Mouse (Mus musculus): Measurements from ENCODE around the gene Pax5. TPM values are rescaled to one million over a fixed set of nuclear protein-coding genes. Genes with fewer than 3 reads are reported as not detected.

Pax5 gene
- polyA plus RNA-seq, 1 experiment from 2014 or later: not detected

DNA sequence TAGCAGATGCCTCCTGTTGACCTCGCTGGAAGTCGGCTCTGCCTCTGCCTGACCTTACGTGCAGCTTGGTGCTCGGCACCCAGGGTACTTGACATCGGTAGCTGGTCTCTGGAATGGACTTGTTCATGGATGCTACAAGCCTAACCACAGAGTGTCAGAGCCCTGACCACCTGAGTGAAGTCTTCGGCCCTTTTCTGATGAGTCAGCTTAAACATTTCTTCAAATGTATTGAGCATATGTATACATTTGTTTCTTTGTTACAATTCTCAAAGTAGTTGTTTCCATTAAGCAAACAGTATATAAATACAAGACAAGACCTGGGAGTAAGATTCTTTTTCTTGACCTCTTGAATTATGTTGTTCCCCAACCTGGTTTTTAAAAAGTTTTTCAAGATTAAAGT, 24.7 kb downstream of the Pax5 start:
- no peak for ATAC-seq (replicated peaks; ENCODE audit: low FRiP score, low read depth)
- no peak overlapping the region for H3K4me2 ChIP-seq (ENCODE audit: low read length)
- no peak for DNase-seq (ENCODE audit: low spot score)
- no peaks in the 10 kb centered on the region for H3K4me1 ChIP-seq (replicated peaks; ENCODE audit: insufficient read depth, low read length)
- H3K36me3 ChIP-seq (ENCODE audit: insufficient read depth, low read length): no peaks in the 10 kb centered on the region
- no peak overlapping the region for H3K9ac ChIP-seq (ENCODE audit: low read depth, low read length)
- H3K4me3 ChIP-seq (replicated peaks; ENCODE audit: low read depth, low read length): no peak overlapping the region
- H3K27ac ChIP-seq: no peak overlapping the region
- 67% methylated on average over 6 of the region's 6 CpGs for WGBS
- no peaks in the 10 kb centered on the region for H3K9me3 ChIP-seq (replicated peaks; ENCODE audit: low read length)
- no peak for TF ChIP-seq CTCF (IDR thresholded peaks at IDR 0.05; ENCODE audit: low read depth)
- H3K27me3 ChIP-seq (ENCODE audit: insufficient read depth, low read length): no peaks in the 10 kb centered on the region

DNA sequence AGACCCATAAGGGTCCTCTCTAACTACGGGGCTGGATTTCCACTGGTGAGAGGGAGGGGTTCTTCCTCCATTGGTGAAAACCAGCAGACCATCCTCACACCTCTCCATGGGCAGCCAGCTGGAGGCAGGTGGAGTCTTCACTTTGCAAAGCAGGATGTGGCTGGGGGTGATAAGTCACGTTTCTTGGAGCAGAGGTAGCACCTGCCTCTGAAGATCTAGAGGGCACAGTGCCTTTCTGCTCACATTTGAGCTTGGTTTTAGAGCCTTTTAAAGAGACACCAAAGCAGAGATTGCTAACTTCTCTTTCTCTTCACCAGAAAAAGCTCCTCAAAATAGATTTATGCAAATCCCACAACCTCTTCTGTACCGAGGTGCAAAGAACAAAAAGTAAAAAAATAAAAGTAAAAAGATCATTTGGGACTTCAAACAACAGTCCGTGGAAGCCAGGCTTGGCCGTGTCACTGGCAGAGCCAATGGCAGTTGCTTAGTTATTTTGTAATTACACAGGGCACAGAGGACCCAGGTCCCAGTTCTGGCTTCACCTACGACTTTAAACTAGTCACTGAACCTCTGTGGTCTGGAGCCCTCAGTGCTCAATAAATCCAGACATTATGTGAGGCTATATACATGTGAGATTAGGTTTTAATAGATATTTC, 29.9 kb downstream of the Pax5 start:
- no peaks in the 10 kb centered on the region for H3K4me1 ChIP-seq (replicated peaks; ENCODE audit: insufficient read depth, low read length)
- no peak for DNase-seq (ENCODE audit: low spot score)
- ATAC-seq (replicated peaks; ENCODE audit: low FRiP score, low read depth): no peak
- no peaks in the 10 kb centered on the region for H3K36me3 ChIP-seq (ENCODE audit: insufficient read depth, low read length)
- TF ChIP-seq CTCF (IDR thresholded peaks at IDR 0.05; ENCODE audit: low read depth): no peak
- 62% methylated on average over 6 of the region's 6 CpGs for WGBS
- H3K9ac ChIP-seq (ENCODE audit: low read depth, low read length): no peak overlapping the region
- H3K4me2 ChIP-seq (ENCODE audit: low read length): no peak overlapping the region
- no peaks in the 10 kb centered on the region for H3K9me3 ChIP-seq (replicated peaks; ENCODE audit: low read length)
- no peaks in the 10 kb centered on the region for H3K27me3 ChIP-seq (ENCODE audit: insufficient read depth, low read length)
- no peak overlapping the region for H3K4me3 ChIP-seq (replicated peaks; ENCODE audit: low read depth, low read length)
- no peak overlapping the region for H3K27ac ChIP-seq

DNA sequence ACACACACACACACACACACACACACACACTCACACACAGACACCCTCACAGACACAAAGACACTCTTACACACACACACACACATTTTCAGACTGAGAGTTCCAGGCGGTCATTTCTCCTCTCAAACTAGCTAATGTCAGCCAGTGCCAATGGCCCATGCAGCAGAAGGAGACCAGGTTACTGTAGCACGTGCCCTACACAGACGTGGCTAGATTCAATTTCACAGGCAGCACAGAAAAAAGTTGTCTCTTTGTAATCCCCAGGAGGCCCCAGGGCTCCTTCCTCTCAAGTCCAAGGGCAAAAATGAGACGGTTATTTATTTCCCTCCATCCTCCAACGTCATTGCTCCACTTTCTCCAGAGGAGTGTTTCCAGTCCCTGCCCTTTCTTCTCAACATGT, 31.6 kb downstream of the Pax5 start:
- no peaks in the 10 kb centered on the region for H3K27me3 ChIP-seq (ENCODE audit: insufficient read depth, low read length)
- DNase-seq (ENCODE audit: low spot score) (no peak), ATAC-seq (replicated peaks; ENCODE audit: low FRiP score, low read depth) (no peak)
- TF ChIP-seq CTCF (IDR thresholded peaks at IDR 0.05; ENCODE audit: low read depth): no peak
- H3K4me2 ChIP-seq (ENCODE audit: low read length): no peak overlapping the region
- H3K36me3 ChIP-seq (ENCODE audit: insufficient read depth, low read length): no peaks in the 10 kb centered on the region
- no peak overlapping the region for H3K27ac ChIP-seq
- H3K9me3 ChIP-seq (replicated peaks; ENCODE audit: low read length): no peaks in the 10 kb centered on the region
- no peak overlapping the region for H3K4me3 ChIP-seq (replicated peaks; ENCODE audit: low read depth, low read length)
- no peaks in the 10 kb centered on the region for H3K4me1 ChIP-seq (replicated peaks; ENCODE audit: insufficient read depth, low read length)
- no peak overlapping the region for H3K9ac ChIP-seq (ENCODE audit: low read depth, low read length)
- WGBS: 20% methylated on average over 5 of the region's 5 CpGs

DNA sequence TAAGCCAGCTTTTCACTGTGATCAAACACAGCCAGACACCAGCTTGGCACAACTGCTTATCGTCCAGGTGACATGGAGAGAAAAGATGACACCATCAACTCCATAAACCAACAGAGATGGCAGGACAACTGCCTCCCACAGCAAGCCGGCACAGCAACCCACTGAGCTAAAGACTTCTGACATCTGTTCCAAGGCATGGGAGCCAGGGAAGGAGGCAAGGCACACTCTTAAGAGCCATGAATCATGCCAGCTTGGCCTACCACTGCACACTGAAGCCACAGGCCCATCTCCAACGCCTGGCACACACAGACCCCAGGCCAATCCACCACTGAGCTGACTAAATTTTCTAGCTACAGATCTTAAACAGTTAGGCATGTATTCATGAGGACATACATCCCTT, 32.3 kb downstream of the Pax5 start:
- Histone ChIP-seq H3K4me2 (ENCODE audit: low read length) (no peak overlapping the region), H3K36me3 (ENCODE audit: insufficient read depth, low read length) (no peaks in the 10 kb centered on the region), H3K9me3 (replicated peaks; ENCODE audit: low read length) (no peaks in the 10 kb centered on the region), H3K27ac (no peak overlapping the region), H3K9ac (ENCODE audit: low read depth, low read length) (no peak overlapping the region), H3K27me3 (ENCODE audit: insufficient read depth, low read length) (no peaks in the 10 kb centered on the region), H3K4me1 (replicated peaks; ENCODE audit: insufficient read depth, low read length) (no peaks in the 10 kb centered on the region), H3K4me3 (replicated peaks; ENCODE audit: low read depth, low read length) (no peak overlapping the region)
- ATAC-seq (replicated peaks; ENCODE audit: low FRiP score, low read depth) (no peak), DNase-seq (ENCODE audit: low spot score) (no peak)
- no peak for TF ChIP-seq CTCF (IDR thresholded peaks at IDR 0.05; ENCODE audit: low read depth)
- 49% methylated on average over 3 of the region's 3 CpGs for WGBS

DNA sequence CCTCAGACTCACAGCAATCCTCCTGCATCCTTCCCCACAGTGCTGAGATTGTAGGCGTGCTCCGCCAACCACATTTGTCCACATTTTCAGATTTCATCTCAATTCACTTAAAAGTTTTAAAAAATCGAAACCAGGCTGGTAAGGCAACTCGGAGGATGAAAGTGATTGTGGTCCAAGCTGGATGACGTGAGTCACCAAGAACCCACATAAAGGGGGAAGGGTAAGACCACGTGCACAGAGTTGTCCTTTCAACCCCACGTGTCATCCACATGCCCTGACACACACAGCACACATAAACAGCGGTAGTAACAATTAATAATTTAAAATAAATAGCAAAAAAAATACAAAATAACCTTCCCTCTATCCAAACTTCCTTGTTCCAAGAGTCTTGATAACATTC, 35.3 kb downstream of the Pax5 start:
- ATAC-seq (replicated peaks; ENCODE audit: low FRiP score, low read depth): no peak
- Histone ChIP-seq H3K4me1 (replicated peaks; ENCODE audit: insufficient read depth, low read length) (no peaks in the 10 kb centered on the region), H3K9ac (ENCODE audit: low read depth, low read length) (no peak overlapping the region), H3K27me3 (ENCODE audit: insufficient read depth, low read length) (no peaks in the 10 kb centered on the region), H3K27ac (no peak overlapping the region), H3K4me3 (replicated peaks; ENCODE audit: low read depth, low read length) (no peak overlapping the region), H3K4me2 (ENCODE audit: low read length) (no peak overlapping the region), H3K36me3 (ENCODE audit: insufficient read depth, low read length) (no peaks in the 10 kb centered on the region), H3K9me3 (replicated peaks; ENCODE audit: low read length) (no peaks in the 10 kb centered on the region)
- 83% methylated on average over 8 of the region's 8 CpGs for WGBS
- TF ChIP-seq CTCF (IDR thresholded peaks at IDR 0.05; ENCODE audit: low read depth): no peak
- no peak for DNase-seq (ENCODE audit: low spot score)

DNA sequence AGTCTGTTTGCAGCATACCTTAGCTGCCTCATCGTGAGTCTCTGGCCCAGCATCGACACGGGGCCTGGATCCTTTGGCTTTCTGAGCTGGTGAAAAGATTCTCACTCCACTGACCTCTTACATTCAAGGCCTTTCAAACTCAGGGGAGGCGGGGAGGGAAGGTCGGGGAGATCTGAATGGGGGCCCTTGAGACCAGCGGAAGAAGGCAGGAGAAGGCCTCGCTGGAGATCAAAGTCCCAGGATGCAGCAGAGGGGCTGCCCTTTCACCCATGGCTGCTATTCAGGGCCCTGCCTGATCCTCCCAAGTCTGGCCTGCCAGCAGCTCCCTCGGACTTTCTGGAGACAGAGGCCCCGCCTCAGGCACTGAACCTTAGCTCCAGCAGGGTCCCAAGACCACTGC, 36.6 kb downstream of the Pax5 start:
- DNase-seq (ENCODE audit: low spot score) (no peak), ATAC-seq (replicated peaks; ENCODE audit: low FRiP score, low read depth) (no peak)
- no peaks in the 10 kb centered on the region for H3K4me1 ChIP-seq (replicated peaks; ENCODE audit: insufficient read depth, low read length)
- no peak overlapping the region for H3K4me3 ChIP-seq (replicated peaks; ENCODE audit: low read depth, low read length)
- 28% methylated on average over 9 of the region's 9 CpGs for WGBS
- H3K36me3 ChIP-seq (ENCODE audit: insufficient read depth, low read length): no peaks in the 10 kb centered on the region
- no peaks in the 10 kb centered on the region for H3K9me3 ChIP-seq (replicated peaks; ENCODE audit: low read length)
- H3K27me3 ChIP-seq (ENCODE audit: insufficient read depth, low read length): no peaks in the 10 kb centered on the region
- H3K9ac ChIP-seq (ENCODE audit: low read depth, low read length): no peak overlapping the region
- no peak overlapping the region for H3K27ac ChIP-seq
- H3K4me2 ChIP-seq (ENCODE audit: low read length): no peak overlapping the region
- no peak for TF ChIP-seq CTCF (IDR thresholded peaks at IDR 0.05; ENCODE audit: low read depth)

Data from kidney, postnatal 0 days (tissue).